Mouse (Mus musculus) megakaryocyte progenitor cell, adult 5-6 weeks (primary cell): Measurements from ENCODE around the gene 1700034J05Rik. TPM values are rescaled to one million over a fixed set of nuclear protein-coding genes. Genes with fewer than 3 reads are reported as not detected.
A peak's percentile ranks its signal among the peaks of the same experiment; 100 is the strongest.

Source experiments
- ATAC-seq: replicated peaks from 2 replicates; pipeline ENCODE4 v1.8.0; 2016; ENCODE audit warnings: mild to moderate bottlenecking, moderate TSS enrichment, inconsistent platforms; ENCODE audit not compliant: poor library complexity
- total RNA-seq, 2 experiments: library from RNA; stranded (forward) in 1 of 2; stranded (reverse) in 1 of 2; fragments of 157-497, 149-512 nt in 1 of 2; fragments of 200-1000 nt in 1 of 2; gene quantifications; 2 replicates each; pipeline versions ENCODE4 v1.2.3 to v1.2.4; 2015 to 2017

1700034J05Rik gene
- not detected in 2 replicates for total RNA-seq (2015)
- total RNA-seq (2017), result not detected in 2 replicates

- ATAC-seq, result no peak
These were observed at the start of gene 1700034J05Rik for GRCm38 (mm10) chr6:146954258-146954657. Gene 1700034J05Rik (minus strand): TSS chr6:146954422.

- ATAC-seq, result no peak
These were observed 45.5 kb upstream of the 1700034J05Rik start for GRCm38 (mm10) chr6:146999755-147000154.

DNA sequence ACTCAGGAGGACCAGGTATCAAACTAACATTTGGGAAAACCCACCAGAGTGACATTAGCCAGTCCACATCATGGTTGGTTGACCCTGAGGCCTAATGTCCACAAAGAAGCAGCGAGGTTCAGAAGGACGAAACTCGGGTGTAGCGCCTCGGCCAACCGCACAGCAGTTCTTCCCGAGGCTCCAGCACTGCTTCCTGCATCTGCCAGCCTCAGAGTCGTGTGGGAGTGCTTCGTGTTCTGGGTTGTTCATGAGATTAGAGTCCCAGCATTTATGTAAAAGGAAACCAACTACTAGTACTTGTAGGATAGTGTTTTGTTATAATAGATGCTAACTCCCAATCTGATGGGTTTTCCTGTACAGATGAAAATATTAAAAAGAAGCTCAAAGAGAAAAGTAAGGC is 45.1 kb upstream of the 1700034J05Rik start:
- no peak for ATAC-seq

GRCm38 (mm10) chr6:146998710-146999109 is 44.5 kb upstream of the 1700034J05Rik start:
- ATAC-seq, result no peak

- ATAC-seq, result no peak
These were observed 42.8 kb upstream of the 1700034J05Rik start for GRCm38 (mm10) chr6:146997006-146997405.

GRCm38 (mm10) chr6:146995878-146996277 is 41.7 kb upstream of the 1700034J05Rik start:
- no peak for ATAC-seq

- no peak for ATAC-seq
These were observed 41.2 kb upstream of the 1700034J05Rik start for GRCm38 (mm10) chr6:146995391-146995790.

GRCm38 (mm10) chr6:146994236-146994635 is 40.0 kb upstream of the 1700034J05Rik start:
- peak; percentile 73 for ATAC-seq

DNA sequence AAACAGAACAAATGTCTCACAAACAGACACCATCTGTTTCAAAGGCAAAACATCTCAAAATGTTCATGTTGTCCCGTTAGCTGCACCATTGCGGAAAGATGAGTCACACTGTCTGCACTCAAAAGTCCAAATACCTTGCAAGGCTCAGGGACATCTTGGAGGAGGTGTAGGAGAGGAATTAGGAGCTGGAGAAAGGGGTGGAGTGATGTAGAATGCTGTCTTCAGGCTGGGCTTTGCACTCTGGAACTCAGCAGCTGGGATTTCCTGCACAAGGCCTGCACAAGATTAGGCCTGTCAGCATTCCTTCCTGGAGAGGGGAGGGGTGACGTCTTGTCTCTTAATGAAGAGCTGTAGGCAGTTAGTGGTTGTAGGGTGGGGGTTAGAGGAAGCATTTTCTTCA is 30.3 kb upstream of the 1700034J05Rik start:
- ATAC-seq, result no peak

DNA sequence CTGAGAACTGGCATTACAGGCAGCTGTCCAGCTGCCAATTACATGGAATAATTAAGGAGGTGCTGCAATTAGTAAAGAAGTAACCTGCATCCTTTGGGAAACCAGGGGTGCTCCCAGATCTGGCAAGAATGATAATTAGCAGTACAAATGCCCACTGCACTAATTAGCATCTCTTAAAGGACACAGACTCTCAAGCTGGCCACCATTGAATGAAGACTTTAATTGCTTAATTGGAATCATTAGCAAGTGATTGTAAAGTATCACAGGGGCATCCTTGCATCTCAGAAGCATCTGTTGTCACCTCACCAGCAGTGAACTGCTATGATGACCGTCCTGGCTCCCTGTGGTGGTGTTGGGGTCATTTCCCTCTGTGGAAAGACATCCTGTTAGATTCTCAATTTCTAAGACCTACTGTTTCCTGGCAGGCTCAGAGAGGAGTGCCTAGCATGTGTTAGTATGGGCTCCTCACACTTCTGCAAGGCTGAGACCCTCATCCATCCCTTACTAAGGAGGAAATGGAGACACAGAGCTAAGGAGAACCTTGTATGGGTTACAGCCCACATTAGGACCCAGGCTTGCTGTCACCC is 27.1 kb upstream of the 1700034J05Rik start:
- ATAC-seq, result no peak

DNA sequence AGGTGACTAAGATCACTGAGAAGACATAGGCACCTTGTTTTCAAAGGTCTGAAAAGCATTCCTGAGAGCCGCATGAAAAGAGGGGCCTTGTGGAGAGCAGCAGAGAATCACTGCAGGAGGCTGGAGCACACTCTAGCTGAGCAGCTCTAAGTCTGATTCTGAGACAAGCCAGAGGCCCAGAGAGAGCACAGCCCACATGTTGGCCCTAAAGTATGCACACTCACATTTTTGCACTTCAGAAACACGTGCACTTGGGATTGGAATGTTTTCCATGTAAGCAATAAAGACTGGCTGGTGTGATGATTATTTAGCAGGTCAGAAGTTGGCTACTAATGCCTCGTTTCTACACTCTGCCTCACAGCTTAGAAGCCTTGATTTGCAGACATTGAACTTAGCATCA is 25.7 kb upstream of the 1700034J05Rik start:
- ATAC-seq, result no peak

DNA sequence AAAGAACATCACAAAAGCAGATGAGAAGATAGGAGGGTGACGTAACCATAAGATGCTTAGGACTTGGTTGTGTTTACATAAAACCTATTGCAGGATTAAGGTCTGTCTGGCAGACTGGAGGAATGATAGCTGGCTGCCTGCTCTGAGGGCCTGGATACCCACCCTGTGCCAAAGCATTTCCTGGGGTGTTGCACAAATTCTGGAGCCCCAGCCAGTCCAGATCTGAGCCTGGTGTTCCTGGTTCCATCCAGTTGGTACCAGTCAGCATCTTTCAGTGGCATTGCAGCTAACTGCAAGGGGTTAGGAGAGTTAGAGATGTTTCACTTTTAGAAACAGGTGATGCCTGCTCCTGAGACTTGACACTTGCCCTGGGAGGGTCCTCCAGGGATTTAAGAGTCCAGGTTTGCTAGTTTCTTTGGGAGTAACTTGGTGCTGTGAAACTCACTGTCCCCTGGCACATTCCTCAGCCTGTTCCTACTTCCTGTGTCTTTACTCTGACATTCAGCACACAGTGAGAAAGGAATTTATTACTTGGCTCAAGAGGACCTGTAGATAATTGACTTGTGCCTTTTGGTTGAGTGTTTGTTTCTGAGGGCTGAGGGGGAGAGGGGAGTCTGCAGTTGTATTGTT is 25.0 kb upstream of the 1700034J05Rik start:
- no peak for ATAC-seq

DNA sequence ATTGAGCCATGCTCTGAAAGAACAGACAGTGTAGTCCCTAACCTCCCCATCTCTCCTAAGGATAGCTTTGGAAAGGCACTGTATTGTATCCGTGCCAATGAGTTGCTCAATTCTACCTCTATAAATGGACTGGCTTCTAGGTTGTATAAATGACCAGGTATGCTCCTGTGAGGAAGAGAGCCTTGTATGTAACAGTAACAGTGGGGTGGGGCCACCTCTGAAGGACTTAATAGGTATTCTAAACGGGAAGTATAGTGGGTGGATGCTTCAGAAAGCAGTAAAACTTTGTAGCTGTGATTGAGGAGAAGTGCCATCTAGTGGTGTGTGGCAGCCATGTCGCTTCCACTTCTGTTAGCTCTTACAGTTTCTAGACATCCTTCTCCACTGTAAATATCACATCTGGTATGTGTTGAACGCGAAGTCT is 24.5 kb upstream of the 1700034J05Rik start:
- peak; percentile 46; the same call in 1 of the 2 replicates for ATAC-seq

DNA sequence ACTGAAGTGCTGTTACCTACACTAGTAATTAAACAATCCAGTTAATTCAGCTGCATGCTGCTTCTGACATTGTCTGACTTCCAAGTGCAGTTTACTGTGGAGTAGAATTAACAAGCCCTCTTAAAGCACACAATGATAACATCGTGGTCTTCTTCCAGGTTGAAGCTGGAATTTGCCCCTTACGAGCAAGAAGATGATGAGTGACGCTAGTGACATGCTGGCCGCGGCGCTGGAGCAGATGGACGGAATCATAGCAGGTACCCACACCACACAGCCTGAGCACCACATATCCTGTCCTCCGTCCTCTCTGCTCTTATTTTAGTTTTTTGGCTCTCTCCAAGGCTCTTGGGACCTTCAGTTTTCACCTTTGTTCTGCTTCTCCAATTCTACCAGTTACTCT is 22.2 kb upstream of the 1700034J05Rik start:
- ATAC-seq, result no peak

GRCm38 (mm10) chr6:146973830-146974229 is 19.6 kb upstream of the 1700034J05Rik start:
- no peak for ATAC-seq

DNA sequence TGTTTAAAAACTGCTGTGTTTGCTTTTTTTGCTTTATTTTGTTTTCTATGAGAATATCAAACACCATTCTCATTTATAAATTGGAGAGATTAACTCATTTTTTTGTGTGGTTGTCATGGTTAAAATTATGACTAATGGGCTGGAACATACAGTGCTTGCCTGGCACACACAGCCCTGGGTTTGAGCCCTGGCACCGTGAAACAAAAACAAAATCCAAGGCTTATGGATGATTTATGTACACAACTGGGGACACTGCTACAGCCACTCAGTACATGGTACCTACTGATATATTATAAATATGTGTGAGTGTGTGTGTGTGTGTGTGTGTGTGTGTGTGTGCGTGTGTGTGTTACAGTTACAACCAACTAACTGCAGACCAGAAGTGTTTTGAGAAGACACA is 19.2 kb upstream of the 1700034J05Rik start:
- no peak for ATAC-seq

DNA sequence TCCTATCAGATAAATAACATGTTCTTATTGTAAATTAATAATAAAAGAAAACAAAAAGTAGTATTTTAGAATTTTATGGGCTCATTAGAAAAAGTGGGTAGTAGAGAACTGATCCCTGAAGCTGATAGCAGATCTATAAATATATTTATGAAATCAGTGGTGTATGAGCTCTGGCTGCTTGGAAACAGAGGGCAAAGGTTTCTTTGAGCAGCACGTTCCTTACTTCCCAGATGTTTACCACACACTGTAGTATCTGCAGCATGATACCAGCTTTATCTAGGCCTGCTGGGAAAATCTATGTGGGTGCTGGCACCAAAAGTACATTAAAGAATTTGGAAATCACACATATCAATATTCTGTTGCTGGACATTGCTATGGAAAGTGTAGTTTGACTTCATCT is 18.5 kb upstream of the 1700034J05Rik start:
- no peak for ATAC-seq

- no peak for ATAC-seq
These were observed 17.8 kb upstream of the 1700034J05Rik start for GRCm38 (mm10) chr6:146972009-146972408.

- no peak for ATAC-seq
These were observed 17.1 kb upstream of the 1700034J05Rik start for GRCm38 (mm10) chr6:146971366-146971765.

GRCm38 (mm10) chr6:146970811-146971210 is 16.6 kb upstream of the 1700034J05Rik start:
- no peak for ATAC-seq

GRCm38 (mm10) chr6:146967836-146968235 is 13.6 kb upstream of the 1700034J05Rik start:
- no peak for ATAC-seq

DNA sequence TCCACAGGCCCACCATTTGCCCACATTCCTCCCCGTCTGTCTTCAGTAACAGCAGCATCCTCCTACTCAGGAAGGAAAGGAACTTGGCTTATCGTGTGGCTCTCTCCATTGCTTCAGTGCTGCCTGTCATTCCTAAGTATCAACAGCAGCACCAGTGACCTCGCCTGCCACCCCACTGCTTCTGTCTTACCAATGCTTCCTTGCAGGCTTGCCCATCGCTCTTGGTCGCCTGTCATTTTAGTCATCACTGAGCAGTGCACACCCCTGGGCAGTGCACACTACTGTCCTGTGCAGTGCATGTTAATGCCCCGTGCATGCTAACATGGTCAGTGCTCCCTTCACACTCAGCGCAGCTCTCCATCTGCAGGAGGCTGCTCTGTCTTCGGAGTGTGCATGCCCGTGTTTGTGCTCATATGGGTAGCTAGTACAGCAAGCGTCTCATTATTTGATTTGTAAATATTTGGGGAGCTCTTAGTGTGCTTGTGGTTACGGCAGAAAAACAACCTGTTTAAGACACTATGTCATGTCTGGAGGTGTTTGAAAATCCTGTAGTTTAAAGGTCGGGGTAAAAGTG is 12.3 kb upstream of the 1700034J05Rik start:
- no peak for ATAC-seq
